Mouse (Mus musculus): Measurements from ENCODE around the gene Enpp5. TPM values are rescaled to one million over a fixed set of nuclear protein-coding genes. Genes with fewer than 3 reads are reported as not detected.

The Enpp5 gene
- polyA plus RNA-seq, 1 experiment from 2014 or later = 11.5 TPM

DNA sequence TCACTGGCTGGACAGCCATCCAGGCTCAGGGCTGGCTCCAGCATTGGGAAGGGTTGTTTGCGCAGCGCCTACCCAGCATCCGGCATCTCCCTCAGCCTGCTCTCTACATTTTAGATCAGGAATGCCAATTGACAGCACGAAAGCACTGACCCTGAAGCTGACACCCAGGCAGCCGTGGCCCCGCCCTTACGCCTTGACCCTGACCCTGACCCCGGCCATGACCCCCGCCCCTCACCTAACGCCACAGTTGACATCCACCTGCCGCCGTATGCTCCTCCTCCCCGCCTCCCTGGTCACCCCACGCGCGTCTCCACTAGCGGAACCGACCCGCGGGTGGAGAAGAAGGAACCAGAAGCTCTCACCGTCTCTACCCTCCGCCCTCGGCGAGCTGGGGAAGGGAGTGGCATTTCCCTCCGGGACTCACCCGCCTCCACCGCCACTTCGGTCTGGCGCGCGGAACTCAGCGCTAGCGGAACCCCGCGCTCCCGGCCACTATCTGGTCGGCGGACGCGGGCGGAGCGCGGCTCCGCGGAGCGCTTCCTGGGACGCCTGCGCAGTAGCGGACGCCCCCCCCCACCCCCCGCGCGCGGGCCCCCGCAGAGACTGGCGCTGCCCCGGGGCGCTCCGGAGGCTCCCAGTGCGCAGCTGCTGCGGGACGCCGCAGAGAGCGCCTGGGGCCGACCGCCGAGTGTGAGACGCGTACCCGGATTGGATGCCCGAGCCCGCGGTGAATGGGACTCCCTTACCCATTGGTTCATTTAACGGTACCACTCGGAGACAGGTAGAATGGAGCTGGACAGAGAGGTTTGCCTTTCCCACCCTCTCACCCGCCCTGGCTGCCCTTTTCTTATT lies 26.9 kb downstream of the Enpp5 start, which contains the start of gene Enpp4:
TSS of gene Enpp4 (minus strand) at position 523 of the 852 bp plus-strand sequence.
- DNase-seq (ENCODE audit: low spot score) (peak; percentile 87), ATAC-seq (ENCODE audit: low read depth) (peak; percentile 99)
- Histone ChIP-seq H3K4me2 (ENCODE audit: low read depth, low read length) (peak within 1 kb of the TSS; percentile 96), H3K4me3 (ENCODE audit: low read depth, low read length) (peak within 1 kb of the TSS; percentile 72), H3K9ac (ENCODE audit: low read depth, low read length) (peak within 1 kb of the TSS; percentile 73), H3K4me1 (ENCODE audit: control insufficient read depth, insufficient read depth, low read length) (peaks cover 7% of the 10 kb centered on the region; the same call in 1 of the 2 replicates), H3K9me3 (ENCODE audit: control insufficient read depth, low read length) (no peaks in the 10 kb centered on the region), H3K27ac (replicated peaks; ENCODE audit: low read depth, low read length) (no peak within 1 kb of the TSS), H3K27me3 (replicated peaks; ENCODE audit: control insufficient read depth, insufficient read depth, low read length) (0 out of 2 replicates have a peak, but pooled peaks cover 7% of the 10 kb centered on the region), H3K36me3 (ENCODE audit: control insufficient read depth, insufficient read depth, low read length) (no peaks in the 10 kb centered on the region)
- WGBS = under 1% methylated on average over 25 of the region's 76 CpGs

DNA sequence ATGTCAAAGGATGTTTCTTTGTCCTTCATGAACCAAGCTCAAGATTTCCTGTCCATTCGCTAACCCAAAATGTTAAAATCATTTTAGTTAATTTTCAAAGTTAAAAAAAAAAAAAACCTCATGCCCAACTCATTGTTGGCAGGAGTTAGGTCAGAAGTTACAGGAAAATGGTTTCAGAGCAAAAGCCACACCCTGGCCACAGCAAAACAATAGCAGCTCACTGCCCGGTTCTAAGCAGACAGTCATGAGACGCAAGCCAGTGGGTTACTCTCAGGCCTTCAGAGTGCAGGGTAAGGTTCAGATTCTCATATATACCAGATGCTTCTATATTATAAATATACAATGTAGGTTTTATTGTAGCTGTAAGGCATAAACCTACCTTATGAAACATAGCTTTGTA lies 29.7 kb downstream of the Enpp5 start:
- no peak overlapping the region for H3K27ac ChIP-seq (replicated peaks; ENCODE audit: low read depth, low read length)
- no peak for DNase-seq (ENCODE audit: low spot score)
- 0 out of 2 replicates have a peak, but pooled peaks cover 7% of the 10 kb centered on the region for H3K27me3 ChIP-seq (replicated peaks; ENCODE audit: control insufficient read depth, insufficient read depth, low read length)
- H3K4me1 ChIP-seq (ENCODE audit: control insufficient read depth, insufficient read depth, low read length) = peaks cover 7% of the 10 kb centered on the region; the same call in 1 of the 2 replicates
- H3K4me3 ChIP-seq (ENCODE audit: low read depth, low read length) = no peak overlapping the region
- no peak overlapping the region for H3K4me2 ChIP-seq (ENCODE audit: low read depth, low read length)
- H3K9me3 ChIP-seq (ENCODE audit: control insufficient read depth, low read length) = no peaks in the 10 kb centered on the region
- 79% methylated on average over 3 of the region's 3 CpGs for WGBS
- no peaks in the 10 kb centered on the region for H3K36me3 ChIP-seq (ENCODE audit: control insufficient read depth, insufficient read depth, low read length)
- ATAC-seq (ENCODE audit: low read depth) = no peak
- no peak overlapping the region for H3K9ac ChIP-seq (ENCODE audit: low read depth, low read length)

- H3K27me3 ChIP-seq (replicated peaks; ENCODE audit: control insufficient read depth, insufficient read depth, low read length) = no peaks in the 10 kb centered on the region
- 0 out of 2 replicates have a peak, but pooled peaks cover 5% of the 10 kb centered on the region for H3K4me1 ChIP-seq (ENCODE audit: control insufficient read depth, insufficient read depth, low read length)
- no peak overlapping the region for H3K4me3 ChIP-seq (ENCODE audit: low read depth, low read length)
- 83% methylated on average over 2 of the region's 2 CpGs for WGBS
- ATAC-seq (ENCODE audit: low read depth) (no peak), DNase-seq (ENCODE audit: low spot score) (no peak)
- H3K9ac ChIP-seq (ENCODE audit: low read depth, low read length) = no peak overlapping the region
- H3K4me2 ChIP-seq (ENCODE audit: low read depth, low read length) = no peak overlapping the region
- no peaks in the 10 kb centered on the region for H3K9me3 ChIP-seq (ENCODE audit: control insufficient read depth, low read length)
- no peaks in the 10 kb centered on the region for H3K36me3 ChIP-seq (ENCODE audit: control insufficient read depth, insufficient read depth, low read length)
- H3K27ac ChIP-seq (replicated peaks; ENCODE audit: low read depth, low read length) = no peak overlapping the region
These were observed 38.0 kb downstream of the Enpp5 start for GRCm38 (mm10) chr17:44116584-44116983.

DNA sequence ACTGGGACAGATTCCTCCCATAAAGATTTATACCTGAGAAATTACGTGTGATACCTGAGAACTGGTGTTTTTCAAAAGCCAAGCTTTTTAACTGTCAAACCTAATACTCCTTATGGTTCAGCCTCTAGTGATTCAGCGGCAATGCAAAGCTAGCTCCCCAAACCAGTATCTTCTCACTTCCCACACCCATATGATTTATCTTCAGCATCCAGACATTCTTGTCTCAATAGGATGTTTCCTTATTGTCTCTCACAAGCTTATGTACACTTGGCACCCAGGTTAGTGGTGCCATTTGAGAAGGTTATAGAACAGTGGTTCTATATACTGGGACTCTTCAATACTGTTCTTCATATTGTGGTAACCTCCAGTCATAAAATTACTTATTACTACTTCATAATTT lies 39.1 kb downstream of the Enpp5 start:
- ATAC-seq (ENCODE audit: low read depth) (no peak), DNase-seq (ENCODE audit: low spot score) (no peak)
- WGBS = 65% methylated on average over 2 of the region's 2 CpGs
- no peak overlapping the region for H3K9ac ChIP-seq (ENCODE audit: low read depth, low read length)
- no peaks in the 10 kb centered on the region for H3K27me3 ChIP-seq (replicated peaks; ENCODE audit: control insufficient read depth, insufficient read depth, low read length)
- H3K27ac ChIP-seq (replicated peaks; ENCODE audit: low read depth, low read length) = no peak overlapping the region
- H3K9me3 ChIP-seq (ENCODE audit: control insufficient read depth, low read length) = no peaks in the 10 kb centered on the region
- H3K4me3 ChIP-seq (ENCODE audit: low read depth, low read length) = no peak overlapping the region
- H3K4me2 ChIP-seq (ENCODE audit: low read depth, low read length) = no peak overlapping the region
- no peaks in the 10 kb centered on the region for H3K36me3 ChIP-seq (ENCODE audit: control insufficient read depth, insufficient read depth, low read length)
- H3K4me1 ChIP-seq (ENCODE audit: control insufficient read depth, insufficient read depth, low read length) = peaks cover 9% of the 10 kb centered on the region; the same call in 1 of the 2 replicates

DNA sequence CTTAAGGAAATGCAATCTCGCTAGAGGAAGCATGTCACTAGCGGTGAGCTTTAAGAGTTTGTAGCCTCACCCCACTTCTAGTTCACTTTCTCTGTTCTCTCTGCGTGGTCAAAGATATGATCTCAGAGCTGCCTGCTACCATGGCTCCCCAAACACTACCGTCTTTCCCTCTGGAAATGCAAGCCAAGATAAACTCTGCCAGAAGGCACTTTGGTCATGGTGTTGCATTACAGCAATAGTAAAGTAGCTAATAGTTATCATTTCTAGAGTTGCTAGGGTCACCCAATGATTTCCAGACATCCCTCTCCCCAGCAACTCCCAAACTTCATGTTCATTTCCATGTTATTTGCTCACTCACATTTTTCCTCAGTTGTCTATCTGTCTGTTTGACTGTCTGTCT lies 39.6 kb downstream of the Enpp5 start:
- Histone ChIP-seq H3K36me3 (ENCODE audit: control insufficient read depth, insufficient read depth, low read length) (no peaks in the 10 kb centered on the region), H3K27me3 (replicated peaks; ENCODE audit: control insufficient read depth, insufficient read depth, low read length) (no peaks in the 10 kb centered on the region), H3K9me3 (ENCODE audit: control insufficient read depth, low read length) (no peaks in the 10 kb centered on the region), H3K4me2 (ENCODE audit: low read depth, low read length) (no peak overlapping the region), H3K27ac (replicated peaks; ENCODE audit: low read depth, low read length) (no peak overlapping the region), H3K4me1 (ENCODE audit: control insufficient read depth, insufficient read depth, low read length) (peaks cover 9% of the 10 kb centered on the region; the same call in 1 of the 2 replicates), H3K9ac (ENCODE audit: low read depth, low read length) (no peak overlapping the region), H3K4me3 (ENCODE audit: low read depth, low read length) (no peak overlapping the region)
- ATAC-seq (ENCODE audit: low read depth) (no peak), DNase-seq (ENCODE audit: low spot score) (peak; percentile 12)
- 62% methylated on average over 4 of the region's 4 CpGs for WGBS

DNA sequence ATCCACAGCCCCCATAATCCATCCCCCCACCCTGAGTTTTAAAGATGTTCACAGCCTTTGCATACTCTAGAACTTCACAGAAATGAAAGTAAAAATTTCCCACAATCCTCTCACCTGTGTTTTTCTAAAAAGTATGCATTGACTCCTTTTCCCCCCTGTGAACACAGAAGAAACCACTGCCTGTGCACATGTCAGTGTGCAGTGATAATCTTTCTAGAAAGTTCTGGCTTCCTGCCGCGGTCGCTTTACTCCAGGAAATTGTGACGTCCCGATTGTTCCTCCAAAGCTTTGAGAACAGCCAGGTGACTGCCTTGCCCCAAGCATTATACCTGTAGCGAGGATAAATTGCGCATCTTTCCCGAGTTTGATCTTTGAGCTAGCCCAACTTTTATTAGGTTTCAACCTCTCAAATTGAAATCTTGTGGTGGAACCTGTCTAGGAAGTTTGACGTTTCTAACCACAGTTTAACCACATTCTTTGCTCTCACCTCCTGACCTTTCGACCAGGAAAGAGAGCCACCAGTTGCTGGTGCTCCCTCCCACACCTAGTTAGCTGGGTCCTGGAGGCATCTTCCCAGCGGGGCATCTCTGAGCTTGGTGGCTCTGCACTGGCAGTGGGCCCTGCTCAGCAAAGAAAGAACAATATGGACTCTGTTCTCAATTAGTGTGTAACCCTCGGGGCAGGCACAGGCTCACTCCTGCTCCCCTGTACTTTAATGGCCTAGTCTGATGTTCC lies 42.9 kb downstream of the Enpp5 start:
- Histone ChIP-seq H3K4me3 (ENCODE audit: low read depth, low read length) (no peak overlapping the region), H3K27me3 (replicated peaks; ENCODE audit: control insufficient read depth, insufficient read depth, low read length) (no peaks in the 10 kb centered on the region), H3K4me1 (ENCODE audit: control insufficient read depth, insufficient read depth, low read length) (peaks cover 9% of the 10 kb centered on the region; the same call in 1 of the 2 replicates), H3K4me2 (ENCODE audit: low read depth, low read length) (no peak overlapping the region), H3K9me3 (ENCODE audit: control insufficient read depth, low read length) (no peaks in the 10 kb centered on the region), H3K9ac (ENCODE audit: low read depth, low read length) (no peak overlapping the region), H3K27ac (replicated peaks; ENCODE audit: low read depth, low read length) (no peak overlapping the region), H3K36me3 (ENCODE audit: control insufficient read depth, insufficient read depth, low read length) (no peaks in the 10 kb centered on the region)
- WGBS = 50% methylated on average over 12 of the region's 12 CpGs
- no peak for ATAC-seq (ENCODE audit: low read depth)
- no peak for DNase-seq (ENCODE audit: low spot score)

DNA sequence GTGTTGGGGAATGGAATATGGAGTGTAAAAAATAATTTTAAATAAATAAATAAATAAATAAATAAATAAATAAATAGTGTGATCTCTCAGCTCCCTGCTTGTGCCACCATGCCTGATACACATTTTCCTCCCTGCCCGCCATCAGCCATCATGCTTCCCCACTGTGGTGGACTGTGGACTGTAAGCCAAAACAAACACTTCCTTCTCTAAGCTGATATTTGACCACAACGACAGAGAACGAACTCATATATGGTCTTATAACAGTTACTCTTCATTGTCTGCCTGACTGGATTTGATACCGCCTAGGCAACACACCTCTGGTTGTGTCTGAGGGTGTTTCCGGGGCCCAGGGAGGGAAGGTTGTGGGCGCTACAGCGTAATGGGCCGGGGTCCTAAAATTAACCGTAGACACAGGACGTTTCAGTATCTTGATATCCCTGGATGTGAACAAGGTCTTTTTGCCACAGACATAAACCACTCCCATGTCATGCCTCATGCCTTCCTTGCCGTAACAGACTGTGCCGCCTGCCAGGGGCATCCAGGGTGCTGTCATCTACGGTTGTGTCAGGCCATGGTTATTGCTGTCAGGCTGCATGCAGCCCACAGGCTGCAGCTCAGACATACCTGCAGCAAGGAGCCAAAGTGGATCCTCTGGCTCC lies 50.6 kb downstream of the Enpp5 start:
- 78% methylated on average over 13 of the region's 13 CpGs for WGBS
- no peak overlapping the region for H3K9ac ChIP-seq (ENCODE audit: low read depth, low read length)
- H3K36me3 ChIP-seq (ENCODE audit: control insufficient read depth, insufficient read depth, low read length) = no peaks in the 10 kb centered on the region
- no peaks in the 10 kb centered on the region for H3K9me3 ChIP-seq (ENCODE audit: control insufficient read depth, low read length)
- DNase-seq (ENCODE audit: low spot score) = no peak
- H3K4me1 ChIP-seq (ENCODE audit: control insufficient read depth, insufficient read depth, low read length) = no peaks in the 10 kb centered on the region
- ATAC-seq (ENCODE audit: low read depth) = no peak
- no peak overlapping the region for H3K4me2 ChIP-seq (ENCODE audit: low read depth, low read length)
- 0 out of 2 replicates have a peak, but pooled peaks cover 3% of the 10 kb centered on the region for H3K27me3 ChIP-seq (replicated peaks; ENCODE audit: control insufficient read depth, insufficient read depth, low read length)
- H3K4me3 ChIP-seq (ENCODE audit: low read depth, low read length) = no peak overlapping the region
- no peak overlapping the region for H3K27ac ChIP-seq (replicated peaks; ENCODE audit: low read depth, low read length)

- H3K4me1 ChIP-seq (ENCODE audit: control insufficient read depth, insufficient read depth, low read length) = no peaks in the 10 kb centered on the region
- no peak overlapping the region for H3K9ac ChIP-seq (ENCODE audit: low read depth, low read length)
- H3K4me2 ChIP-seq (ENCODE audit: low read depth, low read length) = no peak overlapping the region
- H3K36me3 ChIP-seq (ENCODE audit: control insufficient read depth, insufficient read depth, low read length) = no peaks in the 10 kb centered on the region
- DNase-seq (ENCODE audit: low spot score) (peak; percentile 60), ATAC-seq (ENCODE audit: low read depth) (no peak)
- no peaks in the 10 kb centered on the region for H3K9me3 ChIP-seq (ENCODE audit: control insufficient read depth, low read length)
- no peak overlapping the region for H3K27ac ChIP-seq (replicated peaks; ENCODE audit: low read depth, low read length)
- no peak overlapping the region for H3K4me3 ChIP-seq (ENCODE audit: low read depth, low read length)
- 11% methylated on average over 7 of the region's 7 CpGs for WGBS
- H3K27me3 ChIP-seq (replicated peaks; ENCODE audit: control insufficient read depth, insufficient read depth, low read length) = 0 out of 2 replicates have a peak, but pooled peaks cover 3% of the 10 kb centered on the region
These were observed 51.8 kb downstream of the Enpp5 start for GRCm38 (mm10) chr17:44130429-44130828.
